In genomic region chr6:57106358-57106757, GRCm38 (mm10) we compare ENCODE assay signal across 17 mouse cellular contexts. TPM values are rescaled to one million over a fixed set of nuclear protein-coding genes. Genes with fewer than 3 reads are reported as not detected.
DNase-seq lines count a peak whose midpoint lies in the region; ATAC-seq and TF ChIP-seq lines count a peak whose summit lies in the region.
"Had no signal": no experiment of that assay in that cellular context is flagged by ENCODE, and none has a peak within 500 bp of the region (broad histone marks: within the 10 kb centered on the region; RNA-seq: fewer than 3 reads in every experiment).

No protein-coding gene starts in this region.

- peak; percentile 40 for TF ChIP-seq CTCF in liver, postnatal 0 days (IDR thresholded peaks at IDR 0.05; ENCODE audit: low read depth)

- H3K9ac ChIP-seq in liver, postnatal 0 days (replicated peaks), result no peak overlapping the region
- no peak overlapping the region for H3K9ac ChIP-seq in liver, embryonic 12.5 days

- no peak overlapping the region for H3K4me3 ChIP-seq in liver, postnatal 0 days (ENCODE audit: low read depth, low read length)
- no peak overlapping the region for H3K4me3 ChIP-seq in liver, embryonic 12.5 days
- H3K4me3 ChIP-seq: erythroblast, embryonic 14.5 days had no signal

- no peak for ATAC-seq in CD4-positive, CD25-positive, alpha-beta regulatory T cell, adult 4 months
- ATAC-seq in liver, postnatal 0 days, result no peak
- no peak for ATAC-seq in liver, embryonic 12.5 days

- no peaks in the 10 kb centered on the region for H3K9me3 ChIP-seq in liver, postnatal 0 days (ENCODE audit: low read length)
- no peaks in the 10 kb centered on the region for H3K9me3 ChIP-seq in liver, embryonic 12.5 days (replicated peaks)

- H3K27ac ChIP-seq in liver, postnatal 0 days (ENCODE audit: low read depth), result no peak overlapping the region
- H3K27ac ChIP-seq in liver, embryonic 12.5 days, result no peak overlapping the region

- no peak for TF ChIP-seq EP300 in liver, postnatal 0 days (IDR thresholded peaks at IDR 0.05; ENCODE audit: low read depth)

- no peaks in the 10 kb centered on the region for H3K4me1 ChIP-seq in liver, postnatal 0 days (ENCODE audit: insufficient read depth)
- H3K4me1 ChIP-seq in liver, embryonic 12.5 days, result no peaks in the 10 kb centered on the region

- H3K36me3 ChIP-seq in liver, postnatal 0 days (replicated peaks; ENCODE audit: insufficient read depth, low read length), result no peaks in the 10 kb centered on the region
- no peaks in the 10 kb centered on the region for H3K36me3 ChIP-seq in liver, embryonic 12.5 days

- 70% methylated on average over 1 of the region's 1 CpGs for WGBS in liver, postnatal 0 days (ENCODE audit: insufficient replicate concordance)
- WGBS in liver, embryonic 12.5 days (ENCODE audit: insufficient replicate concordance), result 53% methylated on average over 1 of the region's 1 CpGs

- intact Hi-C loops in heart, postnatal 36 days (cut with DNase I), result no loop called here

- H3K27me3 ChIP-seq in liver, postnatal 0 days (ENCODE audit: insufficient read depth, low read length), result no peaks in the 10 kb centered on the region
- H3K27me3 ChIP-seq in liver, embryonic 12.5 days (replicated peaks), result no peaks in the 10 kb centered on the region

- DNase-seq in CD4-positive, CD25-positive, alpha-beta regulatory T cell, adult 2 months (ENCODE audit: low read depth, low spot score), result peak; percentile 8
- DNase-seq in liver, postnatal 0 days, result no peak
- peak; percentile 9 for DNase-seq in c-Kit-positive CD71-positive TER-119-positive erythroid progenitor cells, embryonic 14.5 days (ENCODE audit: low spot score)
- peak; percentile 9 for DNase-seq in retina, postnatal 1 day
- no peak for DNase-seq in gastrocnemius, postnatal 4 days (ENCODE audit: low spot score in 2 of 2)
- no peak for DNase-seq in heart, postnatal 36 days
- DNase-seq: cerebellum, adult 9-11 months; gastrocnemius, postnatal 14 days; heart, postnatal 10 days; lung, postnatal 10 days; spleen, adult 18-20 months; thymus, postnatal 25 days had no signal

- no peak overlapping the region for H3K4me2 ChIP-seq in liver, postnatal 0 days (ENCODE audit: low read depth, low read length)
- H3K4me2 ChIP-seq in liver, embryonic 12.5 days, result no peak overlapping the region

RNA-seq across cellular contexts. Expression of gene Vmn1r10, which starts 2.9 kb away (rescaled TPM):
- not detected for polyA plus RNA-seq in CD4-positive, CD25-positive, alpha-beta regulatory T cell, adult 4 months (2017; shearing (Covaris generic))
- polyA plus RNA-seq in liver, postnatal 0 days (2015; fragmentation: Nextera tagmentation; extraction: Ambion mirVana), result not detected in 2 replicates
- polyA plus RNA-seq in liver, embryonic 12.5 days (2016; fragmentation: Nextera tagmentation; extraction: Ambion mirVana), result not detected in 2 replicates
- not detected for total RNA-seq in gastrocnemius, postnatal 4 days (2021)
- total RNA-seq in heart, postnatal 36 days (2021), result not detected
- total RNA-seq: adrenal gland, adult 18-20 months; gastrocnemius, postnatal 14 days; heart, postnatal 10 days had no signal
- polyA plus RNA-seq: erythroblast, embryonic 14.5 days; kidney, embryonic 16.5 days had no signal

RNA-seq across cellular contexts. Expression of gene Vmn1r11, which starts 26.9 kb away (rescaled TPM):
- not detected for polyA plus RNA-seq in CD4-positive, CD25-positive, alpha-beta regulatory T cell, adult 4 months (2017; shearing (Covaris generic))
- not detected in 2 replicates for polyA plus RNA-seq in liver, postnatal 0 days (2015; fragmentation: Nextera tagmentation; extraction: Ambion mirVana)
- not detected in 2 replicates for polyA plus RNA-seq in liver, embryonic 12.5 days (2016; fragmentation: Nextera tagmentation; extraction: Ambion mirVana)
- not detected for total RNA-seq in gastrocnemius, postnatal 4 days (2021)
- not detected for total RNA-seq in heart, postnatal 36 days (2021)
- total RNA-seq: adrenal gland, adult 18-20 months; gastrocnemius, postnatal 14 days; heart, postnatal 10 days had no signal
- polyA plus RNA-seq: erythroblast, embryonic 14.5 days; kidney, embryonic 16.5 days had no signal

RNA-seq across cellular contexts. Expression of gene Vmn1r9, which starts 39.8 kb away (rescaled TPM):
- polyA plus RNA-seq in CD4-positive, CD25-positive, alpha-beta regulatory T cell, adult 4 months (2017; shearing (Covaris generic)), result not detected
- not detected in 2 replicates for polyA plus RNA-seq in liver, postnatal 0 days (2015; fragmentation: Nextera tagmentation; extraction: Ambion mirVana)
- not detected in 2 replicates for polyA plus RNA-seq in liver, embryonic 12.5 days (2016; fragmentation: Nextera tagmentation; extraction: Ambion mirVana)
- total RNA-seq in gastrocnemius, postnatal 4 days (2021), result not detected
- total RNA-seq in heart, postnatal 36 days (2021), result not detected
- total RNA-seq: adrenal gland, adult 18-20 months; gastrocnemius, postnatal 14 days; heart, postnatal 10 days had no signal
- polyA plus RNA-seq: erythroblast, embryonic 14.5 days; kidney, embryonic 16.5 days had no signal

RNA-seq across cellular contexts. Expression of gene Vmn1r12, which starts 50.4 kb away (rescaled TPM):
- polyA plus RNA-seq in CD4-positive, CD25-positive, alpha-beta regulatory T cell, adult 4 months (2017; shearing (Covaris generic)), result not detected
- polyA plus RNA-seq in liver, postnatal 0 days (2015; fragmentation: Nextera tagmentation; extraction: Ambion mirVana), result not detected in 2 replicates
- not detected in 2 replicates for polyA plus RNA-seq in liver, embryonic 12.5 days (2016; fragmentation: Nextera tagmentation; extraction: Ambion mirVana)
- not detected for total RNA-seq in gastrocnemius, postnatal 4 days (2021)
- total RNA-seq in heart, postnatal 36 days (2021), result not detected
- total RNA-seq: adrenal gland, adult 18-20 months; gastrocnemius, postnatal 14 days; heart, postnatal 10 days had no signal
- polyA plus RNA-seq: kidney, embryonic 16.5 days had no signal

Comparison
In these comparisons a context has a peak if more than half of its experiments do, and no peak if none do; other contexts are left out.
1. DNase-seq: peak in CD4-positive, CD25-positive, alpha-beta regulatory T cell, adult 2 months (single experiment), c-Kit-positive CD71-positive TER-119-positive erythroid progenitor cells, embryonic 14.5 days (single experiment) and retina, postnatal 1 day (single experiment); none in liver, postnatal 0 days (single experiment), gastrocnemius, postnatal 4 days (0 of 2) and heart, postnatal 36 days (0 of 2).